Mouse (Mus musculus) left cerebral cortex, adult 2 months (tissue): ENCODE results near the gene Sorbs1. TPM values are rescaled to one million over a fixed set of nuclear protein-coding genes. Genes with fewer than 3 reads are reported as not detected.

Experiments used
- DNase-seq, 2 experiments: peaks; one replicate each; pipeline ENCODE4 v3.0.0; 2021 to 2022; ENCODE audit warnings: low spot score in 2 of 2, mixed read lengths in 1 of 2; ENCODE audit errors: extremely low spot score in 1 of 2
- H3K27ac ChIP-seq: fragments of 200-600 bp; 2 replicates; pipeline ENCODE4 v1.8.1; 2022
- H3K4me3 ChIP-seq: fragments of 200-600 bp; 2 replicates; pipeline ENCODE4 v1.8.1; 2022
- CTCF ChIP-seq: fragments of 200-600 bp; IDR thresholded peaks from 2 replicates; pipeline ENCODE4 v1.8.1; 2022; ENCODE audit warnings: antibody characterized with exemption, mild to moderate bottlenecking, moderate library complexity
- intact Hi-C: fragments of 180-260 bp; cut with DNase I; formaldehyde crosslinking; loops from one replicate; pipeline ENCODE4 v1.15.1; 2025
- total RNA-seq, 2 experiments: library from RNA; stranded (reverse); gene quantifications; 2 replicates each; pipeline ENCODE4 v1.2.3; 2021

Gene Sorbs1
- total RNA-seq, 2 experiments from 2014 or later = 160 to 161 TPM

- H3K27ac ChIP-seq = peak overlapping the region; percentile 97
- intact Hi-C loops = no loop called here
Measured at GRCm38 (mm10) chr19:40297078-40297797, 216.3 kb downstream of the Sorbs1 start.

GRCm38 (mm10) chr19:40294231-40294630 lies 219.3 kb downstream of the Sorbs1 start:
- Histone ChIP-seq H3K4me3 (no peak overlapping the region), H3K27ac (no peak overlapping the region)
- intact Hi-C loops = no loop called here
- no peak for DNase-seq
- TF ChIP-seq CTCF = no peak

More at GRCm38 (mm10) chr19:40297078-40297797, 216.3 kb downstream of the Sorbs1 start:
- TF ChIP-seq CTCF = no peak
- DNase-seq = no peak
- H3K4me3 ChIP-seq = no peak overlapping the region

- Histone ChIP-seq H3K4me3 (no peak overlapping the region), H3K27ac (no peak overlapping the region)
- intact Hi-C loops = no loop called here
- no peak for DNase-seq
- no peak for TF ChIP-seq CTCF
Measured at GRCm38 (mm10) chr19:40293791-40294190, 219.8 kb downstream of the Sorbs1 start.

- Histone ChIP-seq H3K27ac (peak overlapping the region; percentile 64), H3K4me3 (no peak overlapping the region)
- DNase-seq = no peak
- intact Hi-C loops = no loop called here
- TF ChIP-seq CTCF = no peak
Measured at GRCm38 (mm10) chr19:40290099-40290724, 223.4 kb downstream of the Sorbs1 start.

GRCm38 (mm10) chr19:40288415-40288814 lies 225.2 kb downstream of the Sorbs1 start:
- no peak for DNase-seq
- TF ChIP-seq CTCF = no peak
- Histone ChIP-seq H3K4me3 (no peak overlapping the region), H3K27ac (no peak overlapping the region)
- intact Hi-C loops = no loop called here

- intact Hi-C loops = no loop called here
- no peak overlapping the region for H3K27ac ChIP-seq
- no peak overlapping the region for H3K4me3 ChIP-seq
- DNase-seq = no peak
- TF ChIP-seq CTCF = no peak
Measured at GRCm38 (mm10) chr19:40284704-40285103, 228.9 kb downstream of the Sorbs1 start.

GRCm38 (mm10) chr19:40283415-40283814 lies 230.2 kb downstream of the Sorbs1 start:
- Histone ChIP-seq H3K27ac (no peak overlapping the region), H3K4me3 (no peak overlapping the region)
- intact Hi-C loops = no loop called here
- DNase-seq = no peak
- no peak for TF ChIP-seq CTCF

- Histone ChIP-seq H3K4me3 (no peak overlapping the region), H3K27ac (no peak overlapping the region)
- intact Hi-C loops = no loop called here
- DNase-seq = no peak
- TF ChIP-seq CTCF = no peak
Measured at GRCm38 (mm10) chr19:40278372-40279023, 235.1 kb downstream of the Sorbs1 start.

GRCm38 (mm10) chr19:40277494-40277893 lies 236.1 kb downstream of the Sorbs1 start:
- no peak overlapping the region for H3K4me3 ChIP-seq
- intact Hi-C loops = no loop called here
- no peak for TF ChIP-seq CTCF
- DNase-seq = no peak
- H3K27ac ChIP-seq = no peak overlapping the region

- no peak for TF ChIP-seq CTCF
- Histone ChIP-seq H3K27ac (no peak overlapping the region), H3K4me3 (no peak overlapping the region)
- DNase-seq = no peak
- intact Hi-C loops = no loop called here
Measured at GRCm38 (mm10) chr19:40275401-40276188, 238.0 kb downstream of the Sorbs1 start.

GRCm38 (mm10) chr19:40272674-40273073 lies 240.9 kb downstream of the Sorbs1 start:
- intact Hi-C loops = no loop called here

More at GRCm38 (mm10) chr19:40272674-40273073, 240.9 kb downstream of the Sorbs1 start:
- no peak for DNase-seq
- Histone ChIP-seq H3K27ac (no peak overlapping the region), H3K4me3 (no peak overlapping the region)
- no peak for TF ChIP-seq CTCF
